ENCODE assay signal across 8 mouse cellular contexts in the genomic region with DNA sequence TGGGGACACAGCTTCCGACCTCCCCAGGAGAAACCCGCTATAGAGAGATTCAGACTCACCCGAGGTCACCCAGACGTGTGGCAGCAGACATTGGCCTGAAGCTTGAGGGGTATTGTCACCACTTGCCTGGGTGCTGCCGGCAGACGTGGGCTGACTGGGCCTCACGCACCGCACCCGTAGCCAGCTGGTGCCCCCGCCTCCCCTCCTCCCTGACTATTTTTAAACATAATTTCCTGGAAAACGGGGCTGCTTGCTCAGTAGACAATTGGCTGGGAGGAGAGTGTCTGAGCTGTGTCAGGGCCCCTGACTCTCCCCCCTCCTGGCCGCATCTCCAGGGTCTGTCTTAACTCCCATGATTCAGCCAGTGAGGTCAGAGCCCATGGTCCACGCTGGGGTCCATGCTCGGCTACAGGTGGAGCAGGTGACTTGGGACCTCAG. TPM values are rescaled to one million over a fixed set of nuclear protein-coding genes. Genes with fewer than 3 reads are reported as not detected.
DNase-seq lines count a peak whose midpoint lies in the region; ATAC-seq lines count a peak whose summit lies in the region.

No protein-coding gene starts in this region.

- 68% methylated on average over 14 of the region's 14 CpGs for WGBS in embryonic facial prominence, embryonic 13.5 days
- WGBS in heart, embryonic 13.5 days: 14% methylated on average over 14 of the region's 14 CpGs

- no peaks in the 10 kb centered on the region for H3K9me3 ChIP-seq in embryonic facial prominence, embryonic 13.5 days
- no peaks in the 10 kb centered on the region for H3K9me3 ChIP-seq in heart, embryonic 13.5 days

- peaks cover 27% of the 10 kb centered on the region for H3K4me1 ChIP-seq in embryonic facial prominence, embryonic 13.5 days
- H3K4me1 ChIP-seq in heart, embryonic 13.5 days: peaks cover 74% of the 10 kb centered on the region

- peaks cover 42% of the 10 kb centered on the region for H3K36me3 ChIP-seq in embryonic facial prominence, embryonic 13.5 days
- peaks cover 23% of the 10 kb centered on the region for H3K36me3 ChIP-seq in heart, embryonic 13.5 days

- H3K27me3 ChIP-seq in embryonic facial prominence, embryonic 13.5 days: no peaks in the 10 kb centered on the region
- H3K27me3 ChIP-seq in heart, embryonic 13.5 days (replicated peaks): no peaks in the 10 kb centered on the region

- 0 out of 2 replicates have a peak overlapping the region, but pooled peaks have one; percentile 39 for H3K27ac ChIP-seq in embryonic facial prominence, embryonic 13.5 days
- H3K27ac ChIP-seq in heart, embryonic 13.5 days (replicated peaks): peak overlapping the region; percentile 70

- peak overlapping the region; percentile 44 for H3K9ac ChIP-seq in embryonic facial prominence, embryonic 13.5 days
- H3K9ac ChIP-seq in heart, embryonic 13.5 days: peak overlapping the region; percentile 70

- peak; percentile 76 to 87 for DNase-seq in left cerebral cortex, adult 18-20 months (ENCODE audit: low spot score in 2 of 2)
- DNase-seq in left cerebral cortex, adult 11 months (ENCODE audit: low spot score): no peak
- DNase-seq in liver: peak; percentile 52
- peak; percentile 53 for DNase-seq in thymus, postnatal 4 days
- no peak for DNase-seq in adrenal gland, postnatal 10 days
- no peak for DNase-seq in urinary bladder, adult 2 months (ENCODE audit: low spot score)

- 0 out of 2 replicates have a peak overlapping the region, but pooled peaks have one; percentile 6 for H3K4me3 ChIP-seq in embryonic facial prominence, embryonic 13.5 days
- peak overlapping the region; percentile 22 for H3K4me3 ChIP-seq in heart, embryonic 13.5 days

- H3K4me2 ChIP-seq in embryonic facial prominence, embryonic 13.5 days: peak overlapping the region; percentile 18; the same call in 1 of the 2 replicates
- H3K4me2 ChIP-seq in heart, embryonic 13.5 days: peak overlapping the region; percentile 49

- ATAC-seq in embryonic facial prominence, embryonic 13.5 days (ENCODE audit: insufficient number of reproducible peaks, insufficient read depth, low FRiP score, low TSS enrichment, low read depth): no peak
- no peak for ATAC-seq in heart, embryonic 13.5 days (ENCODE audit: extremely low read depth, insufficient number of reproducible peaks, low FRiP score, low TSS enrichment)

RNA-seq across cellular contexts. Expression of gene Pip5k1c, which starts 10.0 kb away (rescaled TPM):
- 100 to 1,000 TPM; 415 to 417 TPM for total RNA-seq in left cerebral cortex, adult 18-20 months (2021)
- 56.0 and 57.6 TPM in 2 replicates for polyA plus RNA-seq in embryonic facial prominence, embryonic 13.5 days (2015; fragmentation: Nextera tagmentation; extraction: Ambion mirVana)
- polyA plus RNA-seq in heart, embryonic 13.5 days (2015; fragmentation: Nextera tagmentation; extraction: Ambion mirVana): 31.0 and 32.0 TPM in 2 replicates
- total RNA-seq in adrenal gland, postnatal 10 days (2021): 10 to 100 TPM; 39.2 to 48.9 TPM
- 38.6 and 48.9 TPM in 2 replicates for polyA plus RNA-seq in urinary bladder, adult 2 months (2012; rRNA removed)

RNA-seq across cellular contexts. Expression of gene Tjp3, which starts 11.4 kb away (rescaled TPM):
- under 1 TPM; 0.16 to 0.23 TPM for total RNA-seq in left cerebral cortex, adult 18-20 months (2021)
- 5.0 and 7.2 TPM in 2 replicates for polyA plus RNA-seq in embryonic facial prominence, embryonic 13.5 days (2015; fragmentation: Nextera tagmentation; extraction: Ambion mirVana)
- 2.2 and 2.4 TPM in 2 replicates for polyA plus RNA-seq in heart, embryonic 13.5 days (2015; fragmentation: Nextera tagmentation; extraction: Ambion mirVana)
- 1 to 10 TPM; 1.9 to 3.0 TPM for total RNA-seq in adrenal gland, postnatal 10 days (2021)
- 23.7 and 25.1 TPM in 2 replicates for polyA plus RNA-seq in urinary bladder, adult 2 months (2012; rRNA removed)

RNA-seq across cellular contexts. Expression of gene Cactin, which starts 18.1 kb away (rescaled TPM):
- total RNA-seq in left cerebral cortex, adult 18-20 months (2021): 10 to 100 TPM; 30.5 to 34.6 TPM
- 43.2 and 46.9 TPM in 2 replicates for polyA plus RNA-seq in embryonic facial prominence, embryonic 13.5 days (2015; fragmentation: Nextera tagmentation; extraction: Ambion mirVana)
- polyA plus RNA-seq in heart, embryonic 13.5 days (2015; fragmentation: Nextera tagmentation; extraction: Ambion mirVana): 25.6 and 28.2 TPM in 2 replicates
- 10 to 100 TPM; 29.4 to 35.4 TPM for total RNA-seq in adrenal gland, postnatal 10 days (2021)
- polyA plus RNA-seq in urinary bladder, adult 2 months (2012; rRNA removed): 27.7 and 29.5 TPM in 2 replicates

RNA-seq across cellular contexts. Expression of gene Tbxa2r, which starts 25.7 kb away (rescaled TPM):
- 1 to 10 TPM; 1.1 to 1.5 TPM for total RNA-seq in left cerebral cortex, adult 18-20 months (2021)
- 7.1 and 7.3 TPM in 2 replicates for polyA plus RNA-seq in embryonic facial prominence, embryonic 13.5 days (2015; fragmentation: Nextera tagmentation; extraction: Ambion mirVana)
- 13.6 and 14.7 TPM in 2 replicates for polyA plus RNA-seq in heart, embryonic 13.5 days (2015; fragmentation: Nextera tagmentation; extraction: Ambion mirVana)
- 10 to 100 TPM; 24.5 to 31.8 TPM for total RNA-seq in adrenal gland, postnatal 10 days (2021)
- polyA plus RNA-seq in urinary bladder, adult 2 months (2012; rRNA removed): 9.3 and 11.6 TPM in 2 replicates

RNA-seq across cellular contexts. Expression of gene Apba3, which starts 36.0 kb away (rescaled TPM):
- 10 to 100 TPM; 36.7 to 42.7 TPM for total RNA-seq in left cerebral cortex, adult 18-20 months (2021)
- 61.9 and 67.9 TPM in 2 replicates for polyA plus RNA-seq in embryonic facial prominence, embryonic 13.5 days (2015; fragmentation: Nextera tagmentation; extraction: Ambion mirVana)
- 45.4 and 51.4 TPM in 2 replicates for polyA plus RNA-seq in heart, embryonic 13.5 days (2015; fragmentation: Nextera tagmentation; extraction: Ambion mirVana)
- 10 to 100 TPM; 79.8 to 83.8 TPM for total RNA-seq in adrenal gland, postnatal 10 days (2021)
- 45.9 and 48.3 TPM in 2 replicates for polyA plus RNA-seq in urinary bladder, adult 2 months (2012; rRNA removed)

Comparison
In these comparisons a context has a peak if more than half of its experiments do, and no peak if none do; other contexts are left out.
1. DNase-seq: peak in left cerebral cortex, adult 18-20 months (2 of 2), liver (single experiment) and thymus, postnatal 4 days (single experiment); none in left cerebral cortex, adult 11 months (single experiment), adrenal gland, postnatal 10 days (single experiment) and urinary bladder, adult 2 months (single experiment).